11 mouse cellular contexts compared by ENCODE assay signal in the genomic region with DNA sequence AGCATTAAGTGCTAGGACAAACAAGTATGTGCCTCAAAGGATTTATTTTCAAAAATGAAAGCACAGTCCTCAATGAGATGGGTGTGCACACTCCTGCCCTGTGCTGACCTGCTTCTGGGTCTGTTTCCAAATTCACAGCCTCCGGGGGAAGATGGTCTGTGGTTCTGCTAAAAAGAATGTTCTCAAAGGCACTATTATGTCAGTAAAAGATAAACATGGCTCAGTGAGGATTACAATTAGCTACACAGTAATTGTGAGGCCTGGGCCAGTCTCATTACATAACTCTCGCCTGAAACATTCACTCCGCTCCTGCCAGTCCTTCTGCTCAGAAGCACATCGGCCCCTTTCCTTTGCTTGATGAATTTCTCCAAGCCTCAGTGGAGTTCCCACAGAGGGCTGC. TPM values are rescaled to one million over a fixed set of nuclear protein-coding genes. Genes with fewer than 3 reads are reported as not detected.
A peak's percentile ranks its signal among the peaks of the same experiment; 100 is the strongest.
DNase-seq lines count a peak whose midpoint lies in the region; ATAC-seq lines count a peak whose summit lies in the region.
"Had no signal": no experiment of that assay in that cellular context is flagged by ENCODE, and none has a peak within 500 bp of the region (broad histone marks: within the 10 kb centered on the region; RNA-seq: fewer than 3 reads in every experiment).

No protein-coding gene starts in this region.

- 49% methylated on average over 4 of the region's 4 CpGs for WGBS in embryonic facial prominence, embryonic 14.5 days
- WGBS in embryonic facial prominence, embryonic 10.5 days, result 65% methylated on average over 4 of the region's 4 CpGs

- DNase-seq in embryonic facial prominence, embryonic 14.5 days (ENCODE audit: low spot score), result peak; percentile 69
- no peak for DNase-seq in embryonic facial prominence, embryonic 10.5 days (ENCODE audit: low spot score)
- peak; percentile 33 for DNase-seq in left cerebral cortex, adult 11 months (ENCODE audit: low spot score)
- DNase-seq in left cerebral cortex, postnatal 4 days, result no peak
- DNase-seq in fibroblast of lung, adult 2 months (ENCODE audit: low read depth), result peak; percentile 79
- peak; percentile 30 to 63 for DNase-seq in left cerebral cortex, postnatal 25 days (ENCODE audit: low spot score in 2 of 2)
- DNase-seq in thymus, postnatal 4 days, result no peak
- no peak for DNase-seq in cerebellum, postnatal 36 days

- peaks cover 56% of the 10 kb centered on the region for H3K36me3 ChIP-seq in embryonic facial prominence, embryonic 14.5 days (ENCODE audit: control insufficient read depth, insufficient read depth, low read length)
- peaks cover 76% of the 10 kb centered on the region for H3K36me3 ChIP-seq in embryonic facial prominence, embryonic 10.5 days (replicated peaks)

- peak; percentile 63 for ATAC-seq in embryonic facial prominence, embryonic 14.5 days (ENCODE audit: low read depth)

- H3K27me3 ChIP-seq in embryonic facial prominence, embryonic 14.5 days (replicated peaks; ENCODE audit: control insufficient read depth, insufficient read depth, low read length), result no peaks in the 10 kb centered on the region
- H3K27me3 ChIP-seq in embryonic facial prominence, embryonic 10.5 days (replicated peaks; ENCODE audit: low read depth, poor library complexity, severe bottlenecking), result no peaks in the 10 kb centered on the region
- H3K27me3 ChIP-seq: limb, embryonic 12.5 days; stomach, embryonic 15.5 days had no signal

- no peaks in the 10 kb centered on the region for H3K9me3 ChIP-seq in embryonic facial prominence, embryonic 14.5 days (ENCODE audit: control insufficient read depth, low read length)
- H3K9me3 ChIP-seq in embryonic facial prominence, embryonic 10.5 days, result no peaks in the 10 kb centered on the region
- H3K9me3 ChIP-seq: hindbrain, embryonic 10.5 days; limb, embryonic 12.5 days; stomach, embryonic 15.5 days had no signal

- peak overlapping the region; percentile 1; the same call in 1 of the 2 replicates for H3K27ac ChIP-seq in embryonic facial prominence, embryonic 14.5 days (replicated peaks; ENCODE audit: low read depth, low read length)
- no peak overlapping the region for H3K27ac ChIP-seq in embryonic facial prominence, embryonic 10.5 days (replicated peaks)
- H3K27ac ChIP-seq: hindbrain, embryonic 10.5 days; limb, embryonic 12.5 days; stomach, embryonic 15.5 days had no signal

- intact Hi-C loops in left cerebral cortex, postnatal 4 days (cut with DNase I), result no loop called here
- intact Hi-C loops in left cerebral cortex, postnatal 25 days (cut with DNase I), result no loop called here

- H3K4me2 ChIP-seq in embryonic facial prominence, embryonic 14.5 days (ENCODE audit: low read depth, low read length), result no peak overlapping the region
- H3K4me2 ChIP-seq: limb, embryonic 12.5 days; stomach, embryonic 15.5 days had no signal

- no peak overlapping the region for H3K4me3 ChIP-seq in embryonic facial prominence, embryonic 14.5 days (ENCODE audit: low read depth, low read length)
- H3K4me3 ChIP-seq in embryonic facial prominence, embryonic 10.5 days, result no peak overlapping the region
- H3K4me3 ChIP-seq: hindbrain, embryonic 10.5 days; limb, embryonic 12.5 days; stomach, embryonic 15.5 days had no signal

- no peaks in the 10 kb centered on the region for H3K4me1 ChIP-seq in embryonic facial prominence, embryonic 14.5 days (ENCODE audit: control insufficient read depth, insufficient read depth, low read length)
- no peaks in the 10 kb centered on the region for H3K4me1 ChIP-seq in embryonic facial prominence, embryonic 10.5 days
- H3K4me1 ChIP-seq: hindbrain, embryonic 10.5 days; limb, embryonic 12.5 days; stomach, embryonic 15.5 days had no signal

- no peak overlapping the region for H3K9ac ChIP-seq in embryonic facial prominence, embryonic 14.5 days (ENCODE audit: low read depth, low read length)
- H3K9ac ChIP-seq: limb, embryonic 12.5 days; stomach, embryonic 15.5 days had no signal

RNA-seq across cellular contexts. Expression of a gene that starts 18.6 kb away (rescaled TPM):
- 39.5 and 40.9 TPM in 2 replicates for polyA plus RNA-seq in embryonic facial prominence, embryonic 14.5 days (2014; fragmentation: Nextera tagmentation; extraction: Ambion mirVana)
- polyA plus RNA-seq in embryonic facial prominence, embryonic 10.5 days (2016; fragmentation: Nextera tagmentation; extraction: Ambion mirVana), result 47.8 and 49.6 TPM in 2 replicates
- total RNA-seq in left cerebral cortex, postnatal 4 days (2021), result 10 to 100 TPM; 13.1 to 14.5 TPM
- 10 to 100 TPM; 12.2 to 13.4 TPM for total RNA-seq in left cerebral cortex, postnatal 25 days (2021)

RNA-seq across cellular contexts. Expression of a gene that starts 27.0 kb away (rescaled TPM):
- 9.4 and 11.2 TPM in 2 replicates for polyA plus RNA-seq in embryonic facial prominence, embryonic 14.5 days (2014; fragmentation: Nextera tagmentation; extraction: Ambion mirVana)
- 18.9 and 20.3 TPM in 2 replicates for polyA plus RNA-seq in embryonic facial prominence, embryonic 10.5 days (2016; fragmentation: Nextera tagmentation; extraction: Ambion mirVana)
- 1 to 10 TPM; 8.0 to 8.9 TPM for total RNA-seq in left cerebral cortex, postnatal 4 days (2021)
- 1 to 10 TPM; 2.7 to 3.3 TPM for total RNA-seq in left cerebral cortex, postnatal 25 days (2021)

Comparison
In these comparisons a context has a peak if more than half of its experiments do, and no peak if none do; other contexts are left out.
1. DNase-seq: peak in embryonic facial prominence, embryonic 14.5 days (single experiment), left cerebral cortex, adult 11 months (single experiment), fibroblast of lung, adult 2 months (single experiment) and left cerebral cortex, postnatal 25 days (2 of 2); none in embryonic facial prominence, embryonic 10.5 days (single experiment), left cerebral cortex, postnatal 4 days (single experiment), thymus, postnatal 4 days (single experiment) and cerebellum, postnatal 36 days (0 of 2).